Mouse (Mus musculus) kidney, embryonic 15.5 days (tissue): ENCODE results near the gene Neto2. TPM values are rescaled to one million over a fixed set of nuclear protein-coding genes. Genes with fewer than 3 reads are reported as not detected.
A peak's percentile ranks its signal among the peaks of the same experiment; 100 is the strongest.
"Not testable (repeated sequence)": the region's sequence is repeated elsewhere in the genome, so short reads cannot be mapped to it uniquely, and the experiment has no call there.

ENCODE experiments used
- ATAC-seq: fragments of 200-750 bp; cut with Nextera tagmentation; replicated peaks from 2 replicates; pipeline ENCODE4 v1.8.0; 2017; ENCODE audit warnings: moderate TSS enrichment; ENCODE audit not compliant: low FRiP score
- H3K27ac ChIP-seq: fragments of 300-500 bp; sonication (generic); 2 replicates; pipeline ENCODE4 v1.5.1; 2015; ENCODE audit warnings: mild to moderate bottlenecking, inconsistent platforms
- H3K27me3 ChIP-seq: fragments of 300-500 bp; sonication (generic); 2 replicates; pipeline ENCODE4 v1.6.1; 2015; ENCODE audit warnings: inconsistent platforms
- H3K36me3 ChIP-seq: fragments of 300-500 bp; sonication (generic); 2 replicates; pipeline ENCODE4 v1.6.1; 2015; ENCODE audit warnings: inconsistent platforms
- H3K4me1 ChIP-seq: fragments of 300-500 bp; sonication (generic); 2 replicates; pipeline ENCODE4 v1.6.1; 2015; ENCODE audit warnings: inconsistent platforms
- H3K4me2 ChIP-seq: fragments of 300-500 bp; sonication (generic); 2 replicates; pipeline ENCODE4 v1.6.1; 2015; ENCODE audit warnings: moderate library complexity, mild to moderate bottlenecking, inconsistent platforms
- H3K4me3 ChIP-seq: fragments of 300-500 bp; sonication (generic); replicated peaks from 2 replicates; pipeline ENCODE4 v1.5.1; 2015; ENCODE audit warnings: mild to moderate bottlenecking, inconsistent platforms
- H3K9ac ChIP-seq: fragments of 300-500 bp; sonication (generic); 2 replicates; pipeline ENCODE4 v1.6.1; 2015; ENCODE audit warnings: mild to moderate bottlenecking, inconsistent platforms
- H3K9me3 ChIP-seq: fragments of 300-500 bp; sonication (generic); replicated peaks from 2 replicates; pipeline ENCODE4 v1.6.1; 2016; ENCODE audit warnings: inconsistent platforms
- WGBS: fragments of 180-500 bp; shearing (Covaris S2); methylation state at CpG from one replicate; pipeline ENCODE4 v1.1.7; 2015; ENCODE audit warnings: mixed read lengths; 5-methylcytosine and 5-hydroxymethylcytosine counted together
- polyA plus RNA-seq: library from polyadenylated mRNA; unstranded; fragments of >200 nt; fragmentation: Nextera tagmentation; extraction: Ambion mirVana; gene quantifications from 2 replicates; pipeline ENCODE4 v1.2.1, GENCODE M21; 2015

Neto2 gene
- polyA plus RNA-seq, 1 experiment from 2014 or later: 16.6 TPM

DNA sequence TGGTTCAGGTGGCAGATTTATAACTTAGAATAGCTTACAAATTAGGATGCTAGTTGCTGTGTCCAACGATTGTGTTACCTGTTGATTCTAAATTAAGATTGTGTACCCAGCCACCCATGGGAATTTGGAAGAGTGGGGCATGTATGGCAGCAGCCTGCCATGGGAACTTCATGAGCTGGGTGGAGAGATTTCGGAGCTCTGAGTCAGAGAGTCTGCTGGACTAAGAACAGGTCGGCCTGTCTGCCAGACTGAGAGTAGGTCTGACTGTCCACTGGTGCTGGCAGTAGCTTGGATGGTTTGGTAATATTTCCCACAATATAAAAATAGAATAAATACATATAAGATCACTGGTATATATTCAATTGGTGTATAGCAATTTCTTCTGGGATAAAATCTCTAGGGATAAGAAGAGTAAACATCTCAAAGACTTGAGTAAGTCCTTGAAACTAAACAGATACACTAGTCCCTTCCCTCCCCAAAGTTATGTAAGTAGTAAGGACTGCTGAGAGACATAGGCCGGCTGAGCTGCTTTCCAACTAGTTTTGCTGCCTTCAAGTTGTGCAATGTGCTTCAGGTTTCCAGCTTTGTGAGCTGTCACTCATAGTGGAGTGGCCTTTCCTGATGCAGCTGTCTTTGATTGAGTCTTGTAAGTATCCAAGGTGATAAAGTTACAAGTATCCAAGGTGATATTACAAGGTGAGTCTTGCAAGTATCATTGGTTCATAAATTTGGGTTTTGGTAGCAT, 55.6 kb downstream of the Neto2 start:
- Histone ChIP-seq H3K9me3 (no peaks in the 10 kb centered on the region), H3K27me3 (no peaks in the 10 kb centered on the region), H3K27ac (no peak overlapping the region), H3K36me3 (peaks cover 42% of the 10 kb centered on the region), H3K4me3 (no peak overlapping the region), H3K4me2 (no peak overlapping the region), H3K9ac (no peak overlapping the region), H3K4me1 (no peaks in the 10 kb centered on the region)
- no peak for ATAC-seq
- WGBS: 84% methylated on average over 4 of the region's 4 CpGs

DNA sequence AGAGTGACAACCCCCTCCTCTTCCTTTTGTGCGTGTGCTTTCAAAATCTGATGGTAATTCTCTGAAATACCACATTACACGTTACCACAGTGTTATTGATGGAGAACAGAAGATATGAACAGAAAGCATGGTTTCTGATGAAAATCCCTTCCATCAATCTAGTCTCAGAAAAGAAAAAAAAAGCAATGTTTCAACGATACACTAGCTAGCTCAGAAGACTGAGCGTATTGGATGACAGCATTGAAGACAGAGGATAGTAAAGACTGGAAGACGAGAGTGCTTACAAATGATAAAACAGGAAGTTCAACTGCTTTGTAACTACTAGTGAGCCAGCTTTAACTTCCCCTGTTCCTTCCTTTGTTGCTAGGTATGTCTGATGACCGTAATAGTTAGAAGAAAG, 76.3 kb downstream of the Neto2 start:
- ATAC-seq: no peak
- Histone ChIP-seq H3K9me3 (no peaks in the 10 kb centered on the region), H3K4me1 (no peaks in the 10 kb centered on the region), H3K4me3 (no peak overlapping the region), H3K27me3 (no peaks in the 10 kb centered on the region), H3K27ac (no peak overlapping the region), H3K4me2 (no peak overlapping the region), H3K36me3 (peaks cover 8% of the 10 kb centered on the region), H3K9ac (no peak overlapping the region)
- WGBS: 87% methylated on average over 6 of the region's 6 CpGs

DNA sequence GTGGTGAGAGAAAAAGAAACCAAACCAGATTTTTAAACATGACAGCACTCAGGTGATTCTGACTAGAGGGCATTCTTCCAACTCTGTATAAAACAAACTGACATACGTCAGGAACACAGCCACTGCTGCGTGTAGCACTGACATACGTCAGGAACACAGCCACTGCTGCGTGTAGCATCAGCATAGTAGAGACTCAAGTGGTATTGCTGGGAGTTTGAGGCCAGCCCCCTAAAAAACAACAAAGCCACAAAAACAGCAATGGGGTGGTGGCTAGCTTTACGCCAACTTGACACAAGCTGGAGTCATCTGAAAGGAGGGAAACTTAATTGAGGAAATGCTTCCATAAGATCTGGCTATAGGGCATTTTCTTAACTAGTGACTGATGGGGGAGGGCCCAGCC, 77.5 kb downstream of the Neto2 start:
- Histone ChIP-seq H3K36me3 (no peaks in the 10 kb centered on the region), H3K4me1 (no peaks in the 10 kb centered on the region), H3K4me3 (no peak overlapping the region), H3K27ac (no peak overlapping the region), H3K9me3 (no peaks in the 10 kb centered on the region), H3K27me3 (no peaks in the 10 kb centered on the region), H3K4me2 (no peak overlapping the region), H3K9ac (no peak overlapping the region)
- WGBS: 89% methylated on average over 5 of the region's 5 CpGs
- no peak for ATAC-seq

DNA sequence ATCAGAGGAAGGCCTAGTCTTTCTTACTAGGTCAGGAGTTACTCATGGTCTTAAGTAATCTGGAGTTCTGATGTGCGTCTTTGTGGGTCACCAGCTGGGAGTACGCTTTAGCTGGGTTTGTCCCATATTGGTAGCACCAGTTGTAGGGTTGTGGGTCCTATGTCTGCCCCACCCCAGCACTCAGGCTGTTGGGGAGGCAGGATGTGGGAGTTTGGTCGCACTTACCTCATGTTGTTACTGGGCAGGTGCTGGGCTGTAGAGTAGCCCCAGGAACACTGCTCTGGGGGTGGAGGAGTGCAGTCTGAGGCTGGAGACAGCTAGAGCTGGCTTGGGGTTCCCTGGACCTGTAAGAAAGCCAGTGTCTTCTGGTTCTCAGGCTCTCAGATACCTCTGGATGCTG, 81.9 kb downstream of the Neto2 start:
- ATAC-seq: no peak
- H3K27me3 ChIP-seq: no peaks in the 10 kb centered on the region
- WGBS: 80% methylated on average over 3 of the region's 3 CpGs
- no peak overlapping the region for H3K4me2 ChIP-seq
- no peaks in the 10 kb centered on the region for H3K4me1 ChIP-seq
- H3K36me3 ChIP-seq: no peaks in the 10 kb centered on the region
- H3K27ac ChIP-seq: no peak overlapping the region
- H3K9ac ChIP-seq: no peak overlapping the region
- H3K9me3 ChIP-seq: no peaks in the 10 kb centered on the region
- no peak overlapping the region for H3K4me3 ChIP-seq

DNA sequence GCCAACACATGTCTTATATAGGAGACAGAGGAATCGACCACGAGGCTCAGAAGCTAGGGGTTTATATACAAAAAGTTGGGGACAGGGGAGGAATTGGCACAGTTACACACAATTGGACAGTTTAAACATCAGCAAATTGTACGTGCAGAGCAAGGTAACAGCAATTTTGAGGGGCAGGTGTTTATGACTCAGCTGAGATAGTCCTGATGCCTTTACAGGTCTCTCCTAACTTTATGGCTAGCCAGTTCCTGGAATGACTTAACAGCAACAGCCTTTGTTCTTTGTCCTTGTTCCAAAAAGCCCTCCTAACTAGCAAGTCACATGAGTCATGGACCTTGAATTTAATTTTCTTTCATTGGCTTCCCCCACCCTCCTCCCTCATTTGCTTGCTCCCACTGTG, 83.6 kb downstream of the Neto2 start:
- WGBS: 97% methylated on average over 3 of the region's 3 CpGs
- H3K36me3 ChIP-seq, H3K9me3 ChIP-seq: not testable (repeated sequence)

DNA sequence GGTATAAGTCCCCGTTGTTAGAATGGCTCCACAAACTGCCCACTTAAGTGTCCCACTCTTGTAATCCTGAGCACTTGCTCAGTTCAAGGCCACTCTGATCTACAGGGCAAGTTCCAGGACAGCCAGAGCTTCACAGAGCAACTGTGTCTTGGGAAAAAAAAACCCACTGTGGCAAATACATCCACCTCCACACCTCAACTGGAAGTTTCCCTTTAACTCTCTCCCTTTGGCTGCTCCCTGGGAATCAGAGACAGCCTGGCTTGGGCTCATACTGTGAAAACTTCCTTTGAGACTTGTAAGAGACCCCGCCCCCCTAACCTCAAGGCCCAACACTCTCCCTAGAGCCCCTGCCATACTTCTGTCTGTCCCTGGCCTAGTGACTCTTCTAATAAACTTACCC, 91.9 kb downstream of the Neto2 start:
- 91% methylated on average over 2 of the region's 2 CpGs for WGBS
- Histone ChIP-seq H3K27ac (no peak overlapping the region), H3K9me3 (no peaks in the 10 kb centered on the region), H3K4me2 (no peak overlapping the region), H3K4me1 (no peaks in the 10 kb centered on the region), H3K27me3 (no peaks in the 10 kb centered on the region), H3K4me3 (no peak overlapping the region), H3K9ac (no peak overlapping the region), H3K36me3 (no peaks in the 10 kb centered on the region)
- ATAC-seq: no peak

More for the DNA sequence above, 83.6 kb downstream of the Neto2 start:
- H3K4me2 ChIP-seq, H3K9ac ChIP-seq, H3K27ac ChIP-seq, ATAC-seq, H3K4me3 ChIP-seq, H3K4me1 ChIP-seq, H3K27me3 ChIP-seq: not testable (repeated sequence)

DNA sequence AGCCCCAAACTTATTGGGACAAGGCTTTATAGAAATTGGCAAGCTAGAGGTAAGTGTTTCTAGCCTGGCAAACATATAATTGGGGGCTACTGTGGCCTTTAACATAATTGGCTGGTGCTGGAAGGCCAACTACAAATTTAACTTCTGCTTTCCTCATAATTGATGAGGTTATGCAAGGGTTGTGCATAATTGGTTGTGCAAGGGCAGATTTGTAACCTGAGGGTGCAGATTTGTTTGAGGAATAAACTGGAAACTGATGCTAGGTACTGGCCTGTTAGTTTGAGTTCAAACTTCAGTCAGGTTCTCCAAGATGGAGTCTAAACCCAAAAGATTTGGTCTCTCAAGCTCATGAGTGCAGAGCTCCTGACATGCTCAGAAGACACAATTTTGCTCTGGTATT, 92.9 kb downstream of the Neto2 start:
- no peak for ATAC-seq
- H3K36me3 ChIP-seq: no peaks in the 10 kb centered on the region
- H3K9me3 ChIP-seq: no peaks in the 10 kb centered on the region
- H3K27me3 ChIP-seq: no peaks in the 10 kb centered on the region
- H3K4me1 ChIP-seq: no peaks in the 10 kb centered on the region
- no peak overlapping the region for H3K9ac ChIP-seq
- no peak overlapping the region for H3K4me3 ChIP-seq
- H3K4me2 ChIP-seq: no peak overlapping the region
- H3K27ac ChIP-seq: no peak overlapping the region

DNA sequence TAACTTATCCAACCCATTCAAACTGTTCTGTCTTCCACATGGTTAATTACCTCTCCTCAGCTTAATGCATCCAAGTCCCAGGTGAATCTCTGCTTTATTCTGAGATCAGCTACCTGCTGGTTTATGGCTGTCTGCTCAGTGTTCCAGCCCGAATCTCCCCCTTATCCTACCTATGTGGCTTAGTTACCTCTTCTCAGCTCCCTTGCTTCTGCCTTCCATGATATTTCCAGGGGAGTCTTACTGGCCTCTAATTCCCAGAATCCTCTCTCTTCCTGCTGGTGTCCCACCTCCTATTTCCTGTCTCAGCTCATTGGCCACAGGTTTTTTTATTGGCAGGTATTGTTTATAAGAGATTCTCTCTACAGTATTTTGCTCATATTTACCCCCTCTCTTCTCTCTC, 93.8 kb downstream of the Neto2 start:
- no peaks in the 10 kb centered on the region for H3K27me3 ChIP-seq
- ATAC-seq: no peak
- H3K27ac ChIP-seq: no peak overlapping the region
- H3K9me3 ChIP-seq: no peaks in the 10 kb centered on the region
- H3K4me3 ChIP-seq: no peak overlapping the region
- H3K4me1 ChIP-seq: no peaks in the 10 kb centered on the region
- no peak overlapping the region for H3K4me2 ChIP-seq
- H3K9ac ChIP-seq: no peak overlapping the region
- WGBS: 68% methylated on average over 1 of the region's 1 CpGs
- no peaks in the 10 kb centered on the region for H3K36me3 ChIP-seq

DNA sequence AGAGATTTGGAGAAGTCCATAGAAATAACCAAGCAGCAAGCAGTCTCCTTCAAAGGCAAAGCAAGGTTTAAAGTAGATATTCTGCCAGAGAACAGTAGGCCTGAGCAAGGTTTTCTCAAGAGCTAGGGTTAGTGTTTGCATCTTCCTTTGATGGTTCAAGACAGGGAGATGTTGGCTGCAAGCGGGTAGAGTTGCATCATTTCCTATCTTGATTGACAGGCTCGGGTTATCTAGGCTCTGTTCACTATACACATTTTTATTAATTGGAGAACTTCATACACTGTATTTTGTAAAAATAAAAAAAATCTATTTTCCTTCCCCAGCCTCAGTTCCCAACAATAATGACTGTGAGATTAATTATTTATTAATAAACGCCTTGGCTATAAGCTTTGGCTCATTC, 94.2 kb downstream of the Neto2 start:
- Histone ChIP-seq H3K4me2 (no peak overlapping the region), H3K9me3 (no peaks in the 10 kb centered on the region), H3K4me1 (no peaks in the 10 kb centered on the region), H3K27ac (no peak overlapping the region), H3K36me3 (no peaks in the 10 kb centered on the region), H3K27me3 (no peaks in the 10 kb centered on the region), H3K9ac (no peak overlapping the region), H3K4me3 (no peak overlapping the region)
- WGBS: 90% methylated on average over 3 of the region's 3 CpGs
- ATAC-seq: no peak

DNA sequence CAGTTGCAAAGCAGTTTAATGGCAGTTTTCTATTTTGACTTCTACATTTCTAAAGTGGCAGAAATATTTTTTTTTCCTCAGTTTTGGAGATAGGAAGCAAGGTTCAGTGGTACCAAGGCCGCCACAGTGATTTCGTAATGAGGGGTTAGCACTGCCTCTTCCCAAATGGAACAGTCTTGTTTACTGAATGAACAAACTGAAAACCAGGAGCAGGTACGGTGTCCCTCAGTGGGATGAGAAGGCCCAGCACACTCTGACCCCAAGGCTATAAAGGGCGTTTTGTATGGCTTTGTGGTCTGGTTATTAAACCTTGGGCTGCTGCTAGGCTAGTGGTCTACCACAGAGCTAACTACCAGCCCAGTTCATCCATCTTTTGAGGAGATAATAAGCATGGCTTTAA, 96.5 kb downstream of the Neto2 start:
- Histone ChIP-seq H3K4me2 (no peak overlapping the region), H3K36me3 (no peaks in the 10 kb centered on the region), H3K27ac (no peak overlapping the region), H3K4me1 (no peaks in the 10 kb centered on the region), H3K9me3 (no peaks in the 10 kb centered on the region), H3K4me3 (no peak overlapping the region), H3K9ac (no peak overlapping the region), H3K27me3 (no peaks in the 10 kb centered on the region)
- 85% methylated on average over 4 of the region's 4 CpGs for WGBS
- ATAC-seq: no peak

DNA sequence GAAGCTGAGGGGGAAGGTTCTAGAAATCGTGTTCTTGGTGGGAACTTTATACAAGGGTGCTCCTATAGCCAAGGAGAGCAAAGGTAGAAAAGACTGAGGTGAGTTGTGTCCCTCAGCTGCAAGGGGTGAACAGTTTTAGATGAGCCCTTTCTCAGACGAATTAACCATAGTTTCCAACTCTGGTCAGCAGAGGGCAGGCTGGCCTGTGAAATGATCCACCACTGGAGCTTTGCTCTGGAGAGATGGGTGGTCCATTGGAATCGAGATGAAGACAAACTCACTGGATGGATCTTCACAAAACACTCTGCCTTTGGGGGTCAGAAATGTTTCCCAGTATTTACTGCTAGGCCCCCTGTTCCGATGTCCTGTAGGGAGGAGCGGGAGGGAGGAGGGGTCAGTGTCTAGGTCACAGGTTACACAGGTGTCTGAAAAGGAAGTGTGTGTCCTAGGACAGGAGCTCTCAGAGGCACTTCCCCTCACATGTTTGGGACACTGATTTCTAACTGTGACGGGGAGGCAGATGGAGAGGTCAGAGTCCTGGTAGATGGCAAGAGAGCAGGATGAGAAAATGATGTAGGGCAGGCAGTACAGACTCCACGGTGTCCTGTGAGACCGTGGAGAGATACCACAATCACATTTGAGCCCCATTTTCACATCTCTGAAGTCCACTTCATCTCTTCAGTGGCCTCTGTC, 97.4 kb downstream of the Neto2 start:
- Histone ChIP-seq H3K9ac (no peak overlapping the region), H3K4me1 (no peaks in the 10 kb centered on the region), H3K27ac (no peak overlapping the region), H3K36me3 (no peaks in the 10 kb centered on the region), H3K4me3 (no peak overlapping the region), H3K4me2 (no peak overlapping the region), H3K9me3 (no peaks in the 10 kb centered on the region), H3K27me3 (no peaks in the 10 kb centered on the region)
- 33% methylated on average over 8 of the region's 8 CpGs for WGBS
- 0 out of 2 replicates have a peak, but pooled peaks have one; percentile 2 for ATAC-seq

DNA sequence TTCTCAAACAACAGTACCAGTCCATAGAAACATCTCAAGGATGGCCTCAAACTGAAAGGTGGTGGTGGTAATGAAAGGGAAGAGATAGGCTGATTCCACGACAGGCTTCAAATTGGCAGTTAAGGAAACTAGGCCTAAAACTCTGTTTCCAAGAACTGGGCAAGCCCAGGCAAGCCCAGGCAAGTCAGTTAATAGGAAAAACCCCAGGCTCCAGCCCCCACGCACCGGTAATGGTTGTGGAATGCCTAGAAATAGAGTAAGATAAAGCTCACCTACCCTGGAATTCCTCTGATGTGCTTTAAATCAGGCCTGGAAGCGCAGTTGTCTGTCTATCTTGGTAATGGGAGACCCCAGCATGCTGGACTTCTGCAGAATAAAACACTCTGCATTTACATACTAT, 98.0 kb downstream of the Neto2 start:
- WGBS: 81% methylated on average over 4 of the region's 4 CpGs
- no peak for ATAC-seq
- Histone ChIP-seq H3K4me1 (no peaks in the 10 kb centered on the region), H3K27me3 (no peaks in the 10 kb centered on the region), H3K9ac (no peak overlapping the region), H3K4me2 (no peak overlapping the region), H3K27ac (no peak overlapping the region), H3K9me3 (no peaks in the 10 kb centered on the region), H3K4me3 (no peak overlapping the region), H3K36me3 (no peaks in the 10 kb centered on the region)

DNA sequence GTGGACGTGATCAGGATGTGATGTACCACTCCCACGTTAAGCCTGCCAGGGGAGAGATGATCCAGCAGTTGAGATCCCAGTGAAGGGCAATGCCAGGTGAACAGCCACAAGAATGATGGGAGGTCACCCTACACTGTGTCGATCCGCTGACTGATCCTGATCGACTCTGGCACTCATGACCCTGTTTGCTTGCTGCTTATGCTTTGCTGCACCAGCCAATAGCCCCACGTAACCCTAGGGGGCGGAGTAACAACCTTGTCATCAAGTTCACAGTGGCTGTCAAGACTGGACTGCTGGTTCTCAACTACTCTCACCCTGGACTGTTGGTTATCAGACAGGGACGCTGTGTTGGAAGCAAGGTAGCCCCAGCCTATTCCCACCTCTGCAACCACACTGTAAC, 99.0 kb downstream of the Neto2 start:
- 64% methylated on average over 8 of the region's 8 CpGs for WGBS

More for the DNA sequence above, 99.0 kb downstream of the Neto2 start:
- Histone ChIP-seq H3K36me3 (no peaks in the 10 kb centered on the region), H3K9me3 (no peaks in the 10 kb centered on the region), H3K4me2 (no peak overlapping the region), H3K4me3 (no peak overlapping the region), H3K27ac (no peak overlapping the region), H3K27me3 (no peaks in the 10 kb centered on the region), H3K4me1 (no peaks in the 10 kb centered on the region), H3K9ac (no peak overlapping the region)
- ATAC-seq: no peak
